Mouse (Mus musculus) neural tube, embryonic 14.5 days (tissue): Measurements from ENCODE around the gene Rab3il1. TPM values are rescaled to one million over a fixed set of nuclear protein-coding genes. Genes with fewer than 3 reads are reported as not detected.

Experiments used
- ATAC-seq: fragments of 200-750 bp; cut with Nextera tagmentation; 2 replicates; pipeline ENCODE4 v1.8.0; 2017; ENCODE audit warnings: low read depth, mild to moderate bottlenecking, moderate TSS enrichment, moderate library complexity
- H3K27ac ChIP-seq: fragments of 300-500 bp; sonication (generic); 2 replicates; pipeline ENCODE4 v1.5.1; 2014; ENCODE audit warnings: low read depth, mild to moderate bottlenecking, control low read depth, low read length, moderate library complexity, mixed read lengths
- H3K27me3 ChIP-seq: fragments of 300-500 bp; sonication (generic); 2 replicates; pipeline ENCODE4 v1.6.1; 2014; ENCODE audit warnings: low read length; ENCODE audit not compliant: control insufficient read depth, insufficient read depth
- H3K36me3 ChIP-seq: fragments of 300-500 bp; sonication (generic); 2 replicates; pipeline ENCODE4 v1.6.1; 2014; ENCODE audit warnings: low read length, mixed read lengths; ENCODE audit not compliant: control insufficient read depth, insufficient read depth
- H3K4me1 ChIP-seq: fragments of 300-500 bp; sonication (generic); 2 replicates; pipeline ENCODE4 v1.6.1; 2014; ENCODE audit warnings: low read length; ENCODE audit not compliant: control insufficient read depth, insufficient read depth
- H3K4me2 ChIP-seq: fragments of 300-500 bp; sonication (generic); 2 replicates; pipeline ENCODE4 v1.6.1; 2014; ENCODE audit warnings: mild to moderate bottlenecking, low read depth, low read length, control low read depth
- H3K4me3 ChIP-seq: fragments of 300-500 bp; sonication (generic); 2 replicates; pipeline ENCODE4 v1.5.1; 2014; ENCODE audit warnings: low read depth, low read length, control low read depth, mixed read lengths
- H3K9ac ChIP-seq: fragments of 300-500 bp; sonication (generic); replicated peaks from 2 replicates; pipeline ENCODE4 v1.6.1; 2014; ENCODE audit warnings: low read depth, mild to moderate bottlenecking, control low read depth, low read length, mixed read lengths
- H3K9me3 ChIP-seq: fragments of 300-500 bp; sonication (generic); 2 replicates; pipeline ENCODE4 v1.6.1; 2016; ENCODE audit warnings: low read length; ENCODE audit not compliant: control insufficient read depth
- WGBS: fragments of 180-500 bp; shearing (Covaris S2); extraction: QIAGEN DNeasy Blood & Tissue Kit; methylation state at CpG from one replicate; pipeline ENCODE4 v1.1.7; 2014; 5-methylcytosine and 5-hydroxymethylcytosine counted together
- polyA plus RNA-seq: library from polyadenylated mRNA; unstranded; fragments of >200 nt; fragmentation: Nextera tagmentation; extraction: Ambion mirVana; gene quantifications from 2 replicates; pipeline ENCODE4 v1.2.1, GENCODE M21; 2014

Rab3il1 gene
- polyA plus RNA-seq, 1 experiment from 2014 or later, result 13.6 TPM

DNA sequence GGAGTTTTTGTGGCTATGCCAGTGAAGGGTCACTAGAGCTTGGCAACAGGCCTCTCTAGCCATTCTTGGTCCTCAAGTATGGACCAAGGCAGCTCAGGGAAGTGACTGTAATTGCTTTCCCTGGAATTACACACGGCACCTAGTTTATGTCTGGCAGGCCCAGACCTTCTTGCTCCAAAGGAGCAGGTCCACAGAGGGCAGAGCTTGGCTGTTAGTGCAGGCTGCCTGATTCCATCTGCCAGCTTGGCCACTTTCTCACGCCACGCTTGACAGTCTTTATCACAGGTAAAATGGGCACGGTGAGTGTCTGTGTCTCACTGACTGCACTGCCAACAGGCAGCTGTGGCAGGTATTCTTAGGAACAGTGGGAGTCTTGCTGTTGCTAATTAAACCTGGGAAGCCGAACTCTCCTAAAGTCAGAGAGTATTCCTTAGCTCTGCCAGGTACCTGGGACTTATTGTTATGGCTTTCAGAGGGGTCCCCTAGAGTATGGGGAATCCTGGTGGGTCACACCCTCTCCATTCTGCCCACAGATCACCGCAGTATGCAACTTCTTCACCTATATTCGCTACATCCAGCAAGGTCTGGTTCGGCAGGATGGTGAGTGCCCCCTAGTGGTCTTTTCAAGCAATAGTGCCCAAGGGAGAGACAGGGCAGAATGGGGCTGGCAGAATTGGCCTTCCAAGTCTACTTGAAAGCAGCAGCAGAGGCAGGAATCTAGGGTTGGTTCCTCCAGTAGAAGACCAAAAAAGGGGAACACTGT, 31.9 kb downstream of the Rab3il1 start:
- H3K4me1 ChIP-seq, result no peaks in the 10 kb centered on the region
- no peak overlapping the region for H3K9ac ChIP-seq
- no peaks in the 10 kb centered on the region for H3K9me3 ChIP-seq
- H3K4me2 ChIP-seq, result no peak overlapping the region
- H3K27ac ChIP-seq, result no peak overlapping the region
- no peak overlapping the region for H3K4me3 ChIP-seq
- 39% methylated on average over 8 of the region's 8 CpGs for WGBS
- no peaks in the 10 kb centered on the region; the same call in 1 of the 2 replicates for H3K36me3 ChIP-seq
- peak; percentile 67; the same call in 1 of the 2 replicates for ATAC-seq
- no peaks in the 10 kb centered on the region for H3K27me3 ChIP-seq

GRCm38 (mm10) chr19:10034356-10034755, 32.9 kb downstream of the Rab3il1 start:
- ATAC-seq, result no peak; the same call in 1 of the 2 replicates
- 86% methylated on average over 5 of the region's 5 CpGs for WGBS

GRCm38 (mm10) chr19:10034785-10035447, 33.4 kb downstream of the Rab3il1 start:
- 60% methylated on average over 8 of the region's 8 CpGs for WGBS
- no peaks in the 10 kb centered on the region for H3K4me1 ChIP-seq
- peak; percentile 57 for ATAC-seq

More at GRCm38 (mm10) chr19:10034356-10034755, 32.9 kb downstream of the Rab3il1 start:
- Histone ChIP-seq H3K4me1 (no peaks in the 10 kb centered on the region), H3K36me3 (no peaks in the 10 kb centered on the region; the same call in 1 of the 2 replicates), H3K9ac (no peak overlapping the region), H3K4me2 (no peak overlapping the region), H3K4me3 (no peak overlapping the region), H3K27me3 (no peaks in the 10 kb centered on the region), H3K9me3 (no peaks in the 10 kb centered on the region), H3K27ac (no peak overlapping the region)

DNA sequence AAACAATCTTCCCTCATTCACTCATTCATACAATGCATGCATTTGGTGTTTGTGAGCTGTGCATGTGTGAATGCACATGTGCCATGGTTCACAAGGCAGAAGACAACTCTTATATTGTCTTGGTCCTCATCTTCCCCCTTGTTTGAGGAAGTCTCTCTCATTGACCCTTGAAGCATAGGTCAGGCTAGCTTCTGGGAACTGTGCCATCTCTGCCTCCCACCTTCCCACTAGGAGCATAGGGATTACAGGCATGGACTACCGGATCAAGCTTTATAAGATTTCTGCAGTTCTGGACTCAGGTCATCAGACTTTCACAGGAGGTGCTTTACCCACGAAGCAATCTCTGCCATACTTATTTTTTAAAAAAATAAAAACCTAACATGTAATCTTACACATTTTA, 36.1 kb downstream of the Rab3il1 start:
- no peak overlapping the region for H3K4me2 ChIP-seq
- H3K9ac ChIP-seq, result no peak overlapping the region
- H3K9me3 ChIP-seq, result no peaks in the 10 kb centered on the region
- no peaks in the 10 kb centered on the region; the same call in 1 of the 2 replicates for H3K27me3 ChIP-seq
- no peak for ATAC-seq
- 68% methylated on average over 2 of the region's 2 CpGs for WGBS
- H3K4me1 ChIP-seq, result no peaks in the 10 kb centered on the region
- H3K27ac ChIP-seq, result no peak overlapping the region
- no peak overlapping the region for H3K4me3 ChIP-seq
- no peaks in the 10 kb centered on the region for H3K36me3 ChIP-seq

More at GRCm38 (mm10) chr19:10034785-10035447, 33.4 kb downstream of the Rab3il1 start:
- Histone ChIP-seq H3K9ac (no peak overlapping the region), H3K9me3 (no peaks in the 10 kb centered on the region), H3K4me3 (no peak overlapping the region), H3K36me3 (no peaks in the 10 kb centered on the region; the same call in 1 of the 2 replicates), H3K27ac (no peak overlapping the region), H3K27me3 (no peaks in the 10 kb centered on the region), H3K4me2 (no peak overlapping the region)

DNA sequence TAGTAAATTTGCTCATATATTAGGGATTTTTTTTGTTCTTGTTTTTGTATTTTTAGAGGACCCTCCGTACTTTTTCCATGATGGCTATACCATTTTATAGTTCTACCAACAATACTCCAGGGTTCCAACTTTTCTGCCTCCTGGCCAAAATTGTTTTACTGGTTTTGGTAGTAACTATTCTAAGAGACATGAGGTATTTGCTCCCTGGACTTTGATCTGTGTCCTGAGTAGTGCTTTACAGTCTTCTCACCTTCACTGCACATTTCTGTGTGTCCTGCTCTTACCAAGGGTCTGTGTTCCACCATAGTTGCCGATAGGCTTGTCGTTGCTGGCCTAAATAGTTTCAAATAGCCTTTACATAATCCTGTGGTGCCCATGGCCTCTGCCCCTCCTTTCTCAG, 36.9 kb downstream of the Rab3il1 start:
- H3K9ac ChIP-seq, result no peak overlapping the region
- H3K27me3 ChIP-seq, result no peaks in the 10 kb centered on the region; the same call in 1 of the 2 replicates
- no peak overlapping the region for H3K4me2 ChIP-seq
- no peak overlapping the region for H3K27ac ChIP-seq
- no peaks in the 10 kb centered on the region for H3K9me3 ChIP-seq
- ATAC-seq, result no peak
- no peak overlapping the region for H3K4me3 ChIP-seq
- WGBS, result 85% methylated on average over 3 of the region's 3 CpGs
- no peaks in the 10 kb centered on the region for H3K4me1 ChIP-seq
- H3K36me3 ChIP-seq, result no peaks in the 10 kb centered on the region

GRCm38 (mm10) chr19:10038910-10039309, 37.4 kb downstream of the Rab3il1 start:
- no peak overlapping the region for H3K4me3 ChIP-seq
- H3K9ac ChIP-seq, result no peak overlapping the region
- H3K27me3 ChIP-seq, result no peaks in the 10 kb centered on the region; the same call in 1 of the 2 replicates
- no peaks in the 10 kb centered on the region for H3K36me3 ChIP-seq
- no peak overlapping the region for H3K4me2 ChIP-seq
- no peak overlapping the region for H3K27ac ChIP-seq
- 22% methylated on average over 3 of the region's 3 CpGs for WGBS
- H3K4me1 ChIP-seq, result no peaks in the 10 kb centered on the region
- ATAC-seq, result no peak
- H3K9me3 ChIP-seq, result no peaks in the 10 kb centered on the region

DNA sequence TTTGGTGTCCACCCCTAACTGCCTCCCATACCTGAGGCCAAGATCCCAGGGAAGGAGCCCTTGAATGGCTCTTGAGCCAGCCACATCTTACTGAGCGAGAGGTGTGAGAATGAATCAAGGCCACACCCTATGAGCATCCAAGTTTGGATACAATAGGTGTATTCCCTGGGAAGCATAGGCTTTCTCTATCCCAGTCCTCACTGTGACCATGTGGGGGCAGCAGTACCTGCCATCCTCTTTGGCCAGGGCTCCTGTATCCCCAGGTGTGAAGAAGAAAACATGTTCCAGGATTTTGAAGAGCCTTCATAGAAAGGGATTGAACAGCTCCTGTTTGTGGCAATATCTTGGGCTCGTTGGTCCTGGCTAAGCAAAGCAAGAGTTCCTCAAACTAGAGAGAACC, 38.1 kb downstream of the Rab3il1 start:
- no peaks in the 10 kb centered on the region for H3K9me3 ChIP-seq
- ATAC-seq, result no peak
- 91% methylated on average over 2 of the region's 2 CpGs for WGBS
- H3K4me3 ChIP-seq, result no peak overlapping the region
- no peak overlapping the region for H3K4me2 ChIP-seq
- H3K4me1 ChIP-seq, result no peaks in the 10 kb centered on the region
- no peaks in the 10 kb centered on the region for H3K36me3 ChIP-seq
- H3K9ac ChIP-seq, result no peak overlapping the region
- no peak overlapping the region for H3K27ac ChIP-seq
- H3K27me3 ChIP-seq, result no peaks in the 10 kb centered on the region; the same call in 1 of the 2 replicates

GRCm38 (mm10) chr19:10040866-10041387, 39.5 kb downstream of the Rab3il1 start:
- H3K4me2 ChIP-seq, result peak overlapping the region; percentile 92
- no peaks in the 10 kb centered on the region; the same call in 1 of the 2 replicates for H3K27me3 ChIP-seq
- H3K9ac ChIP-seq, result peak overlapping the region; percentile 63
- no peaks in the 10 kb centered on the region for H3K4me1 ChIP-seq
- H3K27ac ChIP-seq, result no peak overlapping the region
- 5% methylated on average over 20 of the region's 20 CpGs for whole genome bisulfite sequencing
- peak; percentile 49 for ATAC-seq
- no peaks in the 10 kb centered on the region for H3K9me3 ChIP-seq
- peak overlapping the region; percentile 61 for H3K4me3 ChIP-seq
- H3K36me3 ChIP-seq, result no peaks in the 10 kb centered on the region
